Mouse (Mus musculus): ENCODE data around the gene Wdr63.

- TF ChIP-seq ETS1 (IDR thresholded peaks at IDR 0.05; ENCODE audit: low read depth, low read length), result no peak
- TF ChIP-seq TCF12 (IDR thresholded peaks at IDR 0.05; ENCODE audit: low read depth, low read length), result no peak
- no peak for TF ChIP-seq EP300 (IDR thresholded peaks at IDR 0.05; ENCODE audit: low read depth in 1 of 2, low read length in 2 of 2)
- no peak for TF ChIP-seq GATA1 (IDR thresholded peaks at IDR 0.05; ENCODE audit: low read depth, low read length)
- TF ChIP-seq POLR2AphosphoS2 (IDR thresholded peaks at IDR 0.05; ENCODE audit: low read length), result no peak
- no peak for TF ChIP-seq POLR2A (IDR thresholded peaks at IDR 0.05; ENCODE audit: control insufficient read depth in 1 of 2, insufficient read depth in 1 of 2, low read depth in 1 of 2, low read length in 2 of 2, poor library complexity in 1 of 2)
- no peak for TF ChIP-seq MAFK (IDR thresholded peaks at IDR 0.05; ENCODE audit: borderline replicate concordance, low read depth, low read length)
- no peak for TF ChIP-seq CTCF (IDR thresholded peaks at IDR 0.05 in 2 of 3, conservative IDR thresholded peaks at IDR 0.05 in 1 of 3; ENCODE audit: control insufficient read depth in 1 of 3, insufficient read depth in 1 of 3, low read depth in 2 of 3, low read length in 3 of 3, poor library complexity in 1 of 3, severe bottlenecking in 1 of 3)
- no peak for TF ChIP-seq GABPA (IDR thresholded peaks at IDR 0.05; ENCODE audit: low read depth, low read length)
- no peak for TF ChIP-seq MYB (IDR thresholded peaks at IDR 0.05; ENCODE audit: low read depth, low read length)
- no peak for TF ChIP-seq BHLHE40 (IDR thresholded peaks at IDR 0.05; ENCODE audit: borderline replicate concordance, low read depth, low read length)
- TF ChIP-seq MAZ (IDR thresholded peaks at IDR 0.05; ENCODE audit: low read depth, low read length), result no peak
- TF ChIP-seq ZMIZ1 (IDR thresholded peaks at IDR 0.05; ENCODE audit: low read depth, low read length), result no peak
- TF ChIP-seq POLR2AphosphoS5 (IDR thresholded peaks at IDR 0.05; ENCODE audit: borderline replicate concordance, low read depth, low read length), result no peak
Observed at GRCm38 (mm10) chr3:146122125-146122420, 14.1 kb upstream of the Wdr63 start.

Data from MEL (cell line).